Mouse (Mus musculus): ENCODE measurements at regions not wholly inside any gene's neighbourhood (a gene's known extent, or its start where the extent isn't known, plus 50 kb on each side); places are given as distances from the start of the nearest gene placed in this dataset.

DNA sequence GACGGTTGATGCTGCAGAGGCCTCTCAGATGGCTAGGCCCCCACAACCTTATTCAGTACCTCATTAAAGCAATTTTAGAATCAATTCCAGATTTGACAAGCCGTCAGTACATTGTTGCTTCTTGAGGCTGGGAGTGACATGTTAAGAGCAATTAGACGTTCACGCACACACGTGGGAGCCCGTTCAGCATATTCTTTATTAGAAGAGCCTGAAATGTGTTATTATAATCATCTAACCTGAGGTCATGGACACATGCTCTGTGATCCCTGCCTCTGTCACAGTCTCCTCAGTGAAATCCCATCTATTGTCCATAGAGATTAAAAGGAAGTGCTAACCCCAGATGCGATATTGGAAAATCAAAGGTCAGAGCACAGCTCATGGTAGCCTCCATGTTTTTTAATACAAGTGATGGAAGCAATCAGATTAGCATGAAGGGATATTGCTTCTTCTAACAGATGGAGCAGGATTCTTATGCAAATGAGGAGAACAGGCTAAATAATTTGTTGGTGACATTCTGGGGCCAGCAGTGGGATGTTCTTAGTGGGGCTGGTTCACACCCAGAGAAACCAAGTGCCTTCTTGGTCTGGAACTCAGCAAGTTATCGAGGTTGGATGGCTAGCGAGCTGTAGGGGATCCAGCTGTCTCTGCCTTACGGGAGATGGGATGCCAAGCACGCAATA lies 166.8 kb upstream of the Cxcr4 start:
- H3K36me3 ChIP-seq (replicated peaks; ENCODE audit: control insufficient read depth, insufficient read depth, low read length), result no peaks in the 10 kb centered on the region
- WGBS, result 90% methylated on average over 11 of the region's 11 CpGs

DNA sequence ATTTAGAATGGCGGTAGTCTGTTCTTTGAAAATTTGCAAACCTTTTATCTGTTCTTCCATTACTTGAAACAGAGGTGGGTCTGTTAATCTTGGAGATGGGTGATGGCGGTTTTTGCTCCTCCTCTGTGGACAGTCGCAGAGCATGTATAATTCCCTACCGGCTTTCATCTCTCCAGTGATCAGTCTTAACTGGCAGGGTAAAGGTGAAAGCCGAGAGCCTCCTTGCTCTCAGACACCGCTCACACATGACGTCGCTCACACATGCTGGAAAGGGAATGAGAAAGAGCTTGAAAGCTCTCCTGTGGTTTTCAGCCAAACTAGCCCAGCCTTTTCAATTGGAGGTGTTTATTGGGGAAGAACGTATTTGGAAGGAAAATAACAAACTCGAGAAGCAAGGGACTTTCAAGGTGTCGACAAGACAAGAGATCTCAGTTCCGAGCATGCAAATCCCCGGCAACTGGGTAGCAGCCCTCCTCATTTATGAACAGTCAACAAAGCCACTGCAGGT lies 166.3 kb upstream of the Cxcr4 start:
- Histone ChIP-seq H3K9ac (replicated peaks; ENCODE audit: low read depth, low read length) (no peak overlapping the region), H3K36me3 (replicated peaks; ENCODE audit: control insufficient read depth, insufficient read depth, low read length) (no peaks in the 10 kb centered on the region), H3K4me1 (ENCODE audit: control insufficient read depth, insufficient read depth) (no peaks in the 10 kb centered on the region), H3K27ac (ENCODE audit: low read depth) (no peak overlapping the region), H3K27me3 (ENCODE audit: control insufficient read depth, insufficient read depth, low read length) (no peaks in the 10 kb centered on the region), H3K9me3 (replicated peaks; ENCODE audit: control insufficient read depth, low read length) (no peaks in the 10 kb centered on the region), H3K4me2 (ENCODE audit: low read depth, low read length) (no peak overlapping the region), H3K4me3 (ENCODE audit: low read depth, low read length) (no peak overlapping the region)
- no peak for ATAC-seq (ENCODE audit: insufficient read depth, low read depth)
- 69% methylated on average over 13 of the region's 13 CpGs for WGBS
- no peak for TF ChIP-seq EP300 (IDR thresholded peaks at IDR 0.05; ENCODE audit: low read depth)
- no peak for TF ChIP-seq CTCF (IDR thresholded peaks at IDR 0.05; ENCODE audit: low read depth)
- no peak for DNase-seq (ENCODE audit: low spot score)

More for the DNA sequence above, 166.8 kb upstream of the Cxcr4 start:
- no peak overlapping the region for H3K9ac ChIP-seq (replicated peaks; ENCODE audit: low read depth, low read length)
- no peak for TF ChIP-seq CTCF (IDR thresholded peaks at IDR 0.05; ENCODE audit: low read depth)
- TF ChIP-seq EP300 (IDR thresholded peaks at IDR 0.05; ENCODE audit: low read depth), result no peak
- DNase-seq (ENCODE audit: low spot score) (no peak), ATAC-seq (ENCODE audit: insufficient read depth, low read depth) (no peak)
- H3K4me2 ChIP-seq (ENCODE audit: low read depth, low read length), result no peak overlapping the region
- H3K4me1 ChIP-seq (ENCODE audit: control insufficient read depth, insufficient read depth), result no peaks in the 10 kb centered on the region
- H3K27me3 ChIP-seq (ENCODE audit: control insufficient read depth, insufficient read depth, low read length), result no peaks in the 10 kb centered on the region
- H3K4me3 ChIP-seq (ENCODE audit: low read depth, low read length), result no peak overlapping the region
- H3K9me3 ChIP-seq (replicated peaks; ENCODE audit: control insufficient read depth, low read length), result no peaks in the 10 kb centered on the region
- H3K27ac ChIP-seq (ENCODE audit: low read depth), result no peak overlapping the region

GRCm38 (mm10) chr1:128753427-128754012 lies 161.4 kb upstream of the Cxcr4 start:
- no peak for ATAC-seq (ENCODE audit: insufficient read depth, low read depth)
- no peaks in the 10 kb centered on the region for H3K27me3 ChIP-seq (ENCODE audit: control insufficient read depth, insufficient read depth, low read length)
- no peak overlapping the region for H3K4me3 ChIP-seq (ENCODE audit: low read depth, low read length)
- no peak for TF ChIP-seq CTCF (IDR thresholded peaks at IDR 0.05; ENCODE audit: low read depth)
- no peak for TF ChIP-seq EP300 (IDR thresholded peaks at IDR 0.05; ENCODE audit: low read depth)
- no peak overlapping the region for H3K4me2 ChIP-seq (ENCODE audit: low read depth, low read length)
- H3K4me1 ChIP-seq (ENCODE audit: control insufficient read depth, insufficient read depth), result no peaks in the 10 kb centered on the region
- H3K27ac ChIP-seq (ENCODE audit: low read depth), result no peak overlapping the region
- DNase-seq (ENCODE audit: low spot score), result no peak
- H3K9me3 ChIP-seq (replicated peaks; ENCODE audit: control insufficient read depth, low read length), result no peaks in the 10 kb centered on the region
- 67% methylated on average over 3 of the region's 3 CpGs for WGBS
- H3K36me3 ChIP-seq (replicated peaks; ENCODE audit: control insufficient read depth, insufficient read depth, low read length), result no peaks in the 10 kb centered on the region
- no peak overlapping the region for H3K9ac ChIP-seq (replicated peaks; ENCODE audit: low read depth, low read length)

GRCm38 (mm10) chr1:128749437-128749994 lies 157.4 kb upstream of the Cxcr4 start:
- Histone ChIP-seq H3K4me1 (ENCODE audit: control insufficient read depth, insufficient read depth) (no peaks in the 10 kb centered on the region), H3K4me2 (ENCODE audit: low read depth, low read length) (no peak overlapping the region), H3K27ac (ENCODE audit: low read depth) (no peak overlapping the region), H3K9ac (replicated peaks; ENCODE audit: low read depth, low read length) (no peak overlapping the region), H3K27me3 (ENCODE audit: control insufficient read depth, insufficient read depth, low read length) (no peaks in the 10 kb centered on the region), H3K36me3 (replicated peaks; ENCODE audit: control insufficient read depth, insufficient read depth, low read length) (no peaks in the 10 kb centered on the region), H3K4me3 (ENCODE audit: low read depth, low read length) (no peak overlapping the region), H3K9me3 (replicated peaks; ENCODE audit: control insufficient read depth, low read length) (no peaks in the 10 kb centered on the region)
- ATAC-seq (ENCODE audit: insufficient read depth, low read depth) (no peak), DNase-seq (ENCODE audit: low spot score) (no peak)
- 77% methylated on average over 5 of the region's 5 CpGs for WGBS
- TF ChIP-seq CTCF (IDR thresholded peaks at IDR 0.05; ENCODE audit: low read depth) (no peak), EP300 (IDR thresholded peaks at IDR 0.05; ENCODE audit: low read depth) (no peak)

DNA sequence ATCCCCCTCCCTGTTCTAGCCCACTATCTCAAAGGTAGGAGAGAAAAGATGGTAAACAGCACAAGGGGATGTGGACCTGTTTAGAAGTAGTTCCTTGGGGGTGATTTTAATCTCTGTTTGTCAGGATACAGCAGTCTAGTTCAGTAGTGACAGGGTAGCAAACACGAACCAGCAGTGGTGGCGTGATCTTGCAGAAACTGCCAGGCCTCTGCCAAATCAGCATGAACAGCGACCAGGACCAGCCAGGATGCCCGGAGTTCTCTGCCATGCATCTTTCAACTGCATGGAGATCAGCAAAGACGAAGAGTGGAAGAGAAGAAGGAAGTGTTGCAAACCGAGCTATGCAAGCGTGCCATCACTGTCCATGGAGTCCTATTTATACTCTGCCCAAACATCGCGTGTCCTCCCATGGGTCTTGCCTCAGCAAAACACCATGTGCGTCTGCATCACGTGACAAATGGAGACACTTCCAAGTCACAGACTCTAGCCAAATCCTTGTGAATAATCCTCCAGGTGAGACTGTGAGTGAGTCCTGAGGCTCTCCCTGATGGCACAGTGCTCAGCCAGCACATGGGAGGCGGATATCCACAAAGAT lies 155.2 kb upstream of the Cxcr4 start:
- H3K4me2 ChIP-seq (ENCODE audit: low read depth, low read length), result no peak overlapping the region
- H3K27ac ChIP-seq (ENCODE audit: low read depth), result no peak overlapping the region
- no peak overlapping the region for H3K9ac ChIP-seq (replicated peaks; ENCODE audit: low read depth, low read length)
- H3K4me3 ChIP-seq (ENCODE audit: low read depth, low read length), result no peak overlapping the region
- DNase-seq (ENCODE audit: low spot score), result no peak
- H3K36me3 ChIP-seq (replicated peaks; ENCODE audit: control insufficient read depth, insufficient read depth, low read length), result no peaks in the 10 kb centered on the region
- no peaks in the 10 kb centered on the region for H3K27me3 ChIP-seq (ENCODE audit: control insufficient read depth, insufficient read depth, low read length)
- no peaks in the 10 kb centered on the region for H3K4me1 ChIP-seq (ENCODE audit: control insufficient read depth, insufficient read depth)
- no peak for TF ChIP-seq CTCF (IDR thresholded peaks at IDR 0.05; ENCODE audit: low read depth)
- TF ChIP-seq EP300 (IDR thresholded peaks at IDR 0.05; ENCODE audit: low read depth), result no peak
- no peaks in the 10 kb centered on the region for H3K9me3 ChIP-seq (replicated peaks; ENCODE audit: control insufficient read depth, low read length)
- ATAC-seq (ENCODE audit: insufficient read depth, low read depth), result no peak
- 80% methylated on average over 12 of the region's 12 CpGs for WGBS

Data from heart, postnatal 0 days (tissue).